26 mouse cellular contexts compared by ENCODE assay signal in genomic region chr7:126093162-126093561, GRCm38 (mm10).
"Had no signal": no experiment of that assay in that cellular context is flagged by ENCODE, and none has a peak within 500 bp of the region (broad histone marks: within the 10 kb centered on the region; RNA-seq: fewer than 3 reads in every experiment).

No protein-coding gene starts in this region.

- H3K4me1 ChIP-seq: hindbrain, embryonic 13.5 days; hindbrain, embryonic 15.5 days; kidney, embryonic 15.5 days; limb, embryonic 10.5 days; limb, embryonic 12.5 days had no signal

- ATAC-seq: hindbrain, postnatal 0 days; intestine, postnatal 0 days had no signal

- H3K9ac ChIP-seq: heart, embryonic 13.5 days; heart, embryonic 15.5 days; hindbrain, embryonic 13.5 days; hindbrain, embryonic 15.5 days; kidney, embryonic 15.5 days; limb, embryonic 12.5 days; liver, embryonic 14.5 days had no signal

- H3K27ac ChIP-seq: heart, adult 2 months; heart, embryonic 13.5 days; heart, embryonic 15.5 days; hindbrain, embryonic 13.5 days; hindbrain, embryonic 15.5 days; hindbrain, postnatal 0 days; kidney, embryonic 15.5 days; layer of hippocampus, adult 2 months; left cerebral cortex, adult 2 months; limb, embryonic 10.5 days; limb, embryonic 12.5 days; liver, embryonic 14.5 days had no signal

- H3K4me2 ChIP-seq: heart, embryonic 11.5 days; heart, embryonic 13.5 days; heart, embryonic 15.5 days; hindbrain, embryonic 13.5 days; hindbrain, embryonic 15.5 days; kidney, embryonic 15.5 days; limb, embryonic 12.5 days; liver, embryonic 11.5 days had no signal

- H3K27me3 ChIP-seq: heart, embryonic 13.5 days; heart, embryonic 15.5 days; hindbrain, embryonic 13.5 days; hindbrain, embryonic 15.5 days; kidney, embryonic 15.5 days; limb, embryonic 12.5 days had no signal

- H3K9me3 ChIP-seq: heart, embryonic 13.5 days; heart, embryonic 15.5 days; hindbrain, embryonic 15.5 days; kidney, embryonic 15.5 days; limb, embryonic 10.5 days; limb, embryonic 12.5 days had no signal

- DNase-seq: gastrocnemius, postnatal 14 days; gastrocnemius, postnatal 36 days; heart, adult 11 months; heart, adult 2 months; heart, postnatal 14 days; heart, postnatal 36 days; kidney, adult 18-20 months; kidney, adult 9 months; kidney, postnatal 10 days; kidney, postnatal 25 days; kidney, postnatal 4 days; liver had no signal

- H3K4me3 ChIP-seq: heart, adult 2 months; heart, embryonic 13.5 days; heart, embryonic 15.5 days; hindbrain, embryonic 13.5 days; hindbrain, embryonic 15.5 days; kidney, embryonic 15.5 days; layer of hippocampus, adult 2 months; left cerebral cortex, adult 2 months; limb, embryonic 10.5 days; limb, embryonic 12.5 days had no signal

- H3K36me3 ChIP-seq: heart, embryonic 15.5 days had no signal
